Mouse (Mus musculus): Measurements from ENCODE around the gene Camta1.

The Camta1 gene

GRCm38 (mm10) chr4:151207566-151207965 lies 654.1 kb downstream of the Camta1 start:
- no peak for DNase-seq (ENCODE audit: low spot score)

GRCm38 (mm10) chr4:151202891-151203290 lies 658.8 kb downstream of the Camta1 start:
- DNase-seq (ENCODE audit: low spot score), result no peak

GRCm38 (mm10) chr4:151200316-151200715 lies 661.4 kb downstream of the Camta1 start:
- DNase-seq (ENCODE audit: low spot score), result no peak

- no peak for DNase-seq (ENCODE audit: low spot score)
Observed at GRCm38 (mm10) chr4:151195126-151195525, 666.5 kb downstream of the Camta1 start.

- DNase-seq (ENCODE audit: low spot score), result no peak
Observed at GRCm38 (mm10) chr4:151194715-151195097, 667.0 kb downstream of the Camta1 start.

- no peak for DNase-seq (ENCODE audit: low spot score)
Observed at GRCm38 (mm10) chr4:151194030-151194714, 667.5 kb downstream of the Camta1 start.

GRCm38 (mm10) chr4:151186447-151186846 lies 675.2 kb downstream of the Camta1 start:
- peak; percentile 55 for DNase-seq (ENCODE audit: low spot score)

GRCm38 (mm10) chr4:151185750-151186149 lies 675.9 kb downstream of the Camta1 start:
- DNase-seq (ENCODE audit: low spot score), result no peak

GRCm38 (mm10) chr4:151180394-151180902 lies 681.2 kb downstream of the Camta1 start:
- no peak for DNase-seq (ENCODE audit: low spot score)

GRCm38 (mm10) chr4:151179639-151180038 lies 682.0 kb downstream of the Camta1 start:
- DNase-seq (ENCODE audit: low spot score), result no peak

- no peak for DNase-seq (ENCODE audit: low spot score)
Observed at GRCm38 (mm10) chr4:151178970-151179378, 682.7 kb downstream of the Camta1 start.

- no peak for DNase-seq (ENCODE audit: low spot score)
Observed at GRCm38 (mm10) chr4:151172526-151172925, 689.1 kb downstream of the Camta1 start.

GRCm38 (mm10) chr4:151171117-151171516 lies 690.6 kb downstream of the Camta1 start:
- no peak for DNase-seq (ENCODE audit: low spot score)

GRCm38 (mm10) chr4:151170658-151171057 lies 691.0 kb downstream of the Camta1 start:
- no peak for DNase-seq (ENCODE audit: low spot score)

- DNase-seq (ENCODE audit: low spot score), result no peak
Observed at GRCm38 (mm10) chr4:151166969-151167368, 694.7 kb downstream of the Camta1 start.

GRCm38 (mm10) chr4:151165539-151165938 lies 696.1 kb downstream of the Camta1 start:
- DNase-seq (ENCODE audit: low spot score), result no peak

GRCm38 (mm10) chr4:151164309-151164708 lies 697.4 kb downstream of the Camta1 start:
- DNase-seq (ENCODE audit: low spot score), result no peak

- no peak for DNase-seq (ENCODE audit: low spot score)
Observed at GRCm38 (mm10) chr4:151161869-151162268, 699.8 kb downstream of the Camta1 start.

- no peak for DNase-seq (ENCODE audit: low spot score)
Observed at GRCm38 (mm10) chr4:151160932-151161331, 700.7 kb downstream of the Camta1 start.

GRCm38 (mm10) chr4:151160476-151160875 lies 701.2 kb downstream of the Camta1 start:
- DNase-seq (ENCODE audit: low spot score), result no peak

- no peak for DNase-seq (ENCODE audit: low spot score)
Observed at GRCm38 (mm10) chr4:151158250-151158649, 703.4 kb downstream of the Camta1 start.

- peak; percentile 20 for DNase-seq (ENCODE audit: low spot score)
Observed at GRCm38 (mm10) chr4:151156904-151157303, 704.8 kb downstream of the Camta1 start.

GRCm38 (mm10) chr4:151155587-151155986 lies 706.1 kb downstream of the Camta1 start:
- no peak for DNase-seq (ENCODE audit: low spot score)

GRCm38 (mm10) chr4:151154306-151154705 lies 707.4 kb downstream of the Camta1 start:
- DNase-seq (ENCODE audit: low spot score), result no peak
